Mouse (Mus musculus): ENCODE data around the gene Tmem259.

Gene Tmem259

GRCm38 (mm10) chr10:80016511-80016910 lies 32.4 kb upstream of the Tmem259 start, which contains the start of gene Arhgap45:
Arhgap45 (plus strand) TSS chr10:80016653.
- peak; percentile 93 for DNase-seq (ENCODE audit: low read depth, low spot score)

- DNase-seq (ENCODE audit: low read depth, low spot score) = no peak
Measured at GRCm38 (mm10) chr10:80015583-80015982, 31.5 kb upstream of the Tmem259 start.

- peak; percentile 57 for DNase-seq (ENCODE audit: low read depth, low spot score)
Measured at GRCm38 (mm10) chr10:80014484-80015290, 30.6 kb upstream of the Tmem259 start.

DNA sequence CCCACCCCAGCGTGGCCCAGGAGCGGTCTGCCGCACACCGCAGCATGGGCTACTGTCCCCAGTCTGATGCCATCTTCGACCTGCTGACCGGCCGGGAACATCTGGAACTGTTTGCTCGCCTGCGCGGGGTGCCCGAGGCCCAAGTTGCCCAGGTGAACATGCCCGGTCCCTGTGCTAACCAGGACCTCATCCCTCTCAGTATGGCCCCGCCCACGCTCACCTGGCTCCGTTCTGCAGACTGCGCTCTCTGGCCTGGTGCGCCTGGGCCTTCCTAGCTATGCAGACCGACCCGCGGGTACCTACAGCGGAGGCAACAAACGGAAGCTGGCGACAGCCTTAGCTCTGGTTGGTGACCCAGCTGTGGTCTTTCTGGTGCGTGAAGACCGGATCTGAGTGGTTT lies 29.5 kb upstream of the Tmem259 start:
- DNase-seq (ENCODE audit: low read depth, low spot score) = no peak

GRCm38 (mm10) chr10:80011740-80012139 lies 27.6 kb upstream of the Tmem259 start:
- no peak for DNase-seq (ENCODE audit: low read depth, low spot score)

DNA sequence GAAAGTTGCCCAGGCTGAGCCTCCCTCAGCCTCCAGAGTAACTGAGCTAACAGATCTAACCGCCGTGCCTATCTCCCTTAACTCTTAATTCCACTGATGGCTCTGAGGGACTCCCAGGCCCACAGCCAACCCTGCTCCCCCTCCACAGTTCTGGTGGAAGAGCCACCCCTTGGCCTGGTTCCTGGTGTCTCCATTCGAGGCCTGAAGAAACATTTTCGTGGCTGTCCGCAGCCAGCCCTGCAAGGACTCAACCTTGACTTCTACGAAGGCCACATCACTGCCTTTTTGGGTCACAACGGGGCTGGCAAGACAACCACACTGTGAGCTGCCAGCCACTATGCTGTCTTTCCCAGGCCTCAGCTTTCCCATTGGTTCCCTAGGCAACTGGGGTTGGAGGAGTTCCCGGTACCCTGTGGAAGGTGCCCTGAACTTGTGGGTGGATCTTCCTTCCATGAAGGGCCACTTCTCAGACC lies 20.1 kb upstream of the Tmem259 start:
- no peak for DNase-seq (ENCODE audit: low read depth, low spot score)

DNA sequence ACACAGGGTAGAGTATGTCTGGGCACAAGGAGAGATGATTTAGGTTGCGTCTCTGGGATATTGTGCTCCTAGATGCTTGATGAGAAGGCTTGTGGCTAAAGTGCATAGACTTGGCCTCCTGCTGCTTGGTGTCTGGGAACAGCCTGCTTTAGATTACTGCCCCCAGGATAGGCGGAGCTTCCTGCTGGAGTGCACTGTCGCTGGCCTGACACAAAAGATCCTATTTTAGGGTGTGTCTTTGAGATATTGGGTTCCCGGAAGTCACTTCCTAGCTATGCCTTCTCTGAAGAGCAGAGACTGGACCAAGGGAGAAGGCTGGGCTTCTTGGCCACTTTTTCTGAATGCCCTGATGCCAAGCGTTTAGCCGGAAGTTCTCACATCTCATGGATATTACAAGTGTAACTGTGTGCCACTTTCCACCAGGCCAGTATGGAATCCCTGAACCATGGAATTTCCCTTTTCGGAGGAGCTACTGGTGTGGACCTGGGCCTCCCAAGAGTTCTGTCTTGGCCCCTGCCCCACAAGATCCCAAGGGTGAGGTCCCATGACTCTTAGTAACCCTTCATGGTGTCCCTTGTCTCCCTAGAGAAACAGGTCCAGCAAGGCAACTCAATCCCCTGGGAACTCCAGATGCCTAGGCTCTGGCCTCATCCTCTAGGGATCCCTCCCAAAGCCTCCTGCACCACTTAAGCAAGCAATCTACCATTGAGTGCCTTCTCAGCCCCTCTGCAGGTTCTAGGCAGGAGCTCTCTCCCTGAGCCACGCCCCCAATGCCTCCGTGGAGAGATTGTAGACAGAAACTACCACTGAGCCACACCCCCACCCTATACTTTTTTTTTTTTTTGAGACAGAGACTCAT lies 19.5 kb upstream of the Tmem259 start:
- no peak for DNase-seq (ENCODE audit: low read depth, low spot score)

DNA sequence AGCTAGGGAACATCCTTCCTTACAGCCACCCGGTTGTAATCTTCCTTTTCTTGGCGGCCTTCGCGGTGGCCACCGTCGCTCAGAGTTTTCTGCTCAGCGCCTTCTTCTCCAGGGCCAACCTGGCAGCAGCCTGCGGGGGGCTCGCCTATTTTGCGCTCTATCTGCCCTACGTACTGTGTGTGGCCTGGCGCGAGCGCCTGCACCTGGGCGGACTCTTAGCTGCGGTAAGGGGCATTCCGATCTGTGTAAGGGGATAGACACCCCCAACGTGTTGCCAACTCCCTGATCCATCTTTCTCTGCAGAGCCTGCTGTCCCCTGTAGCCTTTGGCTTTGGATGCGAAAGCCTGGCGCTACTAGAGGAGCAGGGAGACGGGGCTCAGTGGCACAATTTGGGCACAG lies 18.7 kb upstream of the Tmem259 start:
- DNase-seq (ENCODE audit: low read depth, low spot score) = no peak

DNA sequence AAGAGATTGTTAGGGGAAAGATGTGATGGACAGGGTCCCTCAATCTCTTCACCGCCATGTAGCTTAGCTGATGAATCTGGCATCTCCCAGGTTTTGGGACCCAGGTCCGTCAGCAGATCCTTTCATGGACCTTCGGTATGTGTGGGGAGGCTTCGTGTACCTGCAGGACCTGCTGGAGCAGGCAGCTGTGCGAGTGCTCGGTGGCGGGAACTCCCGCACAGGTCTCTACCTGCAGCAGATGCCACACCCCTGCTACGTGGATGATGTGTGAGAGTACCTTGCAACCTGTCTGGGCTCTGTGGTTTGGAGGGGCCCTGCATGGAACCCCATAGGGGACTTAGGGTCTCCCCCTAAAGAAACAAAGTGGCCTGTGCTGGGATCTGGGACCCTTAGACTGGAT lies 17.8 kb upstream of the Tmem259 start:
- no peak for DNase-seq (ENCODE audit: low read depth, low spot score)

GRCm38 (mm10) chr10:79997819-79998218 lies 13.7 kb upstream of the Tmem259 start:
- DNase-seq (ENCODE audit: low read depth, low spot score) = no peak

GRCm38 (mm10) chr10:79997034-79997760 lies 13.1 kb upstream of the Tmem259 start:
- DNase-seq (ENCODE audit: low read depth, low spot score) = peak; percentile 69

- DNase-seq (ENCODE audit: low read depth, low spot score) = peak; percentile 96
Measured at GRCm38 (mm10) chr10:79996272-79997033, 12.3 kb upstream of the Tmem259 start, which contains the start of gene Abca7. Abca7 (plus strand) TSS chr10:79996494.

DNA sequence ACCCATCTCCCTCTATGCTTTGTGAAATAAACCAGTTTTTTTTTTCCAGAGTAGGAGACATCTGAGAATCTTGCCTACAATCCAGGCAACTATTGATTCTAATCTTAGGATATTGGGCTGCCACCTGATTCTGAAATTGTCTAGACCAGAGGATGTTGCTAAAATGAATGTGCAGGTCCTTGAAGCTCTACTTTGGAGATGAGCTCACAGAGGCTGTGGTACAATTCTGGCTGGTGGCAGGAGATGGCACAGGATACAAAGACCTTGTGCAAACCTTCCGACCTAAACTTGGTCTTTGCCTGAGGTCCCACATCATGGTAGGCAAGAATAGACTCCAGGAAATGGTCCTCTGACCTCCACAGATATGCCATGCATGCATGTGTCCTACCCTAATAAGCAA lies 11.5 kb upstream of the Tmem259 start:
- peak; percentile 38 for DNase-seq (ENCODE audit: low read depth, low spot score)

GRCm38 (mm10) chr10:79994397-79995115 lies 10.4 kb upstream of the Tmem259 start:
- DNase-seq (ENCODE audit: low read depth, low spot score) = peak; percentile 74

GRCm38 (mm10) chr10:79991548-79991947 lies 7.4 kb upstream of the Tmem259 start:
- DNase-seq (ENCODE audit: low read depth, low spot score) = peak; percentile 49

DNA sequence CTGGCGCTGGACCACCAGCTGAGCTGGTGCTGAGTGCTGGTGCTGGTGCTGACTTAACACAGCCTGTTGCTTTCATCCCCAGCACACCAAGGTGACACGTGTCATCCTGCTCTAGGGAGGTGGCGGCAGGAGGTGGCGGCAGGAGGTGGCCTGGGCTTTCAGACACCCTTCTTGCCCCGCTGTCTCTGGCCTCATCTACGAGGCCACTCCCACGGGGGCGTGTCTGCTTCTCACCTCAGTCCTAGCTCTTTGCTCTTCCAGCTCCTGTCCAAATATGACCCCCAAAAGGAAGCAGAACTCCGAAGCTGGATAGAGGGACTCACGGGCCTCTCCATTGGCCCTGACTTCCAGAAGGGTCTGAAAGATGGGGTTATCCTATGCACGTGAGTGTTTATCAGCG lies 7.0 kb upstream of the Tmem259 start:
- DNase-seq (ENCODE audit: low read depth, low spot score) = peak; percentile 41

- DNase-seq (ENCODE audit: low read depth, low spot score) = no peak
Measured at GRCm38 (mm10) chr10:79989870-79990269, 5.7 kb upstream of the Tmem259 start.

DNA sequence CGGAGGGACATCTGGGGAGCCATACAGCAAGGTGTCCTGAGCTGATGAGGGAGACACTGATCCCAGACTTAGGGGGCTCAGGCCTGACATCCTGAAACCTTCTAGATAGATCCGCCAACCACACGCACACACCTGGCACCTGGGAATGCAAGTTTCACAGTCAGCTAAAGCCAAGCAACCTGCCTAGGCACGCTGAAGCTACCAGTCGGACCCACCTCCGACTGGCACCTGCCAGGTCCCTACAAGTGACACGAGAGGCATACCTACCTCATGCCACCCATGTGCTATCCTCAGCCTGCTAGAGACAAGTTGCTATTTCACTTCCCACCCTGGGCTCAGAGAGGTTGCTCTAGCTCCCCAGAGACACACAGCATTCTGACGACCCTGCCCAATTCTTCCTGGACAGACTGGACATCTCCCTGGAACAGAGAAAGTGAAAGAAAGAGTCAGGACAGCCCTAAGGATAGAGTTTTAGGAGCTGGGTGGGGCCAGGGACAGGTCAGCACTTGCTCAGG lies 5.2 kb upstream of the Tmem259 start:
- no peak for DNase-seq (ENCODE audit: low read depth, low spot score)

DNA sequence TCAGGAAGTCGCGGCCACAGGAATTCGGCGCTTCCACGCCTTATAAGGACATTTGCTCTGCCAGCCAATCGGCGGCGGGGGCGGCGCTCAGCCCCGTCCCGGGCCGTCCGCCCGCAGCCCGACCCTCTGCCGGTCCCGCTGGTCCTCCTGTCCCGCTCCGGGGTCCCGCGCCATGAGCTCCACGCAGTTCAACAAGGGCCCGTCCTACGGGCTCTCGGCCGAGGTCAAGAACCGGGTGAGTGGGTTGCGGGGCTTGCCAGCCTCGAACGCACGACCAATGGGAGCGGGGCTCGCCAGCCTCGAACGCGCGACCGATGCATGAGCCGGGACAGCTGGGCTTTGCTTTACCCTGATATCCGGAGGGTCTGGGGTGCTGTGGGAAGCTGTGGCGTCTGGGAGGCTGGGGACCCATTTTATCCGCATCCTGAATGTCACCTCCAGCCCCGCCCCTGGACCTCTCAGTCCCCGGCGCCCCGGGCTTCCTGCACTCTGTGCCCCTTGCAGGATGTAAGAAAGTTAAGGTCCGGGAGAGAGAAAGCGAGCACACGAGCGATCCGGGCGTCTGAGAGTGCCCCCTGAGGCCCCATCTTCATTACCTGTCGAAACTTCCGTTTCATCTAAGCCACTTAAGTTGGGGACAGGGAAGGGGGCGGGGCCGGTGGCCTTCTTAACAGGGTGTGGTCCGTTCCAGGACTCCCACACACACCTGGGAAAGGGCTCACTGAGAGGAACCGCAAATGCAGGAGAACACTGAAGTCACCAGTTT lies 4.6 kb upstream of the Tmem259 start, which contains the start of gene Cnn2:
Gene Cnn2, plus strand, starts transcription at position 79 of the 766 bp plus-strand sequence.
- DNase-seq (ENCODE audit: low read depth, low spot score) = peak; percentile 72

All from CD4-positive, CD25-positive, alpha-beta regulatory T cell, adult 2 months (primary cell).